Mouse (Mus musculus) heart, embryonic 14.5 days (tissue): ENCODE results near the gene Ttyh2. TPM values are rescaled to one million over a fixed set of nuclear protein-coding genes. Genes with fewer than 3 reads are reported as not detected.

ENCODE experiments used
- ATAC-seq: fragments of 200-750 bp; cut with Nextera tagmentation; 2 replicates; pipeline ENCODE4 v1.8.0; 2017; ENCODE audit warnings: low read depth, moderate TSS enrichment; ENCODE audit not compliant: insufficient number of reproducible peaks, insufficient read depth, low FRiP score
- H3K27ac ChIP-seq, 2 experiments: fragments of 200-500 bp in 1 of 2; fragments of 300-500 bp in 1 of 2; sonication (generic) in 1 of 2; replicated peaks in 1 of 2; 2 replicates each; pipeline ENCODE4 v1.5.1; 2012 to 2014; ENCODE audit warnings: low read depth in 2 of 2, low read length in 2 of 2, control low read depth in 1 of 2, mild to moderate bottlenecking in 1 of 2, mixed read lengths in 1 of 2; ENCODE audit not compliant: control insufficient read depth in 1 of 2, insufficient read depth in 1 of 2
- H3K27me3 ChIP-seq: fragments of 300-500 bp; sonication (generic); 2 replicates; pipeline ENCODE4 v1.6.1; 2014; ENCODE audit warnings: mild to moderate bottlenecking, low read length, control low read depth; ENCODE audit not compliant: control insufficient read depth, insufficient read depth
- H3K36me3 ChIP-seq: fragments of 300-500 bp; sonication (generic); 2 replicates; pipeline ENCODE4 v1.6.1; 2014; ENCODE audit warnings: mild to moderate bottlenecking, control low read depth, low read length, mixed read lengths; ENCODE audit not compliant: control insufficient read depth, insufficient read depth
- H3K4me1 ChIP-seq, 2 experiments: fragments of 200-500 bp in 1 of 2; fragments of 300-500 bp in 1 of 2; sonication (generic) in 1 of 2; 2 replicates each; pipeline ENCODE4 v1.6.1; 2012 to 2014; ENCODE audit warnings: low read length in 2 of 2, control low read depth in 1 of 2, mixed read lengths in 1 of 2; ENCODE audit not compliant: control insufficient read depth in 2 of 2, insufficient read depth in 2 of 2
- H3K4me2 ChIP-seq: fragments of 300-500 bp; sonication (generic); 2 replicates; pipeline ENCODE4 v1.6.1; 2014; ENCODE audit warnings: mild to moderate bottlenecking, low read length
- H3K4me3 ChIP-seq, 2 experiments: fragments of 200-500 bp in 1 of 2; fragments of 300-500 bp in 1 of 2; sonication (generic) in 1 of 2; 2 replicates each; pipeline ENCODE4 v1.5.1; 2012 to 2014; ENCODE audit warnings: low read length in 2 of 2, mild to moderate bottlenecking in 2 of 2, control low read depth in 1 of 2, low read depth in 1 of 2, moderate library complexity in 1 of 2; ENCODE audit not compliant: control insufficient read depth in 1 of 2, insufficient read depth in 1 of 2
- H3K9ac ChIP-seq: fragments of 300-500 bp; sonication (generic); 2 replicates; pipeline ENCODE4 v1.6.1; 2014; ENCODE audit warnings: mild to moderate bottlenecking, low read length
- H3K9me3 ChIP-seq: fragments of 300-500 bp; sonication (generic); 2 replicates; pipeline ENCODE4 v1.6.1; 2016; ENCODE audit warnings: low read length, control low read depth; ENCODE audit not compliant: control insufficient read depth
- WGBS: fragments of 180-500 bp; shearing (Covaris S2); extraction: QIAGEN DNeasy Blood & Tissue Kit; methylation state at CpG from one replicate; pipeline ENCODE4 v1.1.7; 2014; 5-methylcytosine and 5-hydroxymethylcytosine counted together
- polyA plus RNA-seq: library from polyadenylated mRNA; unstranded; fragments of >200 nt; fragmentation: Nextera tagmentation; extraction: Ambion mirVana; gene quantifications from 2 replicates; pipeline ENCODE4 v1.2.1, GENCODE M21; 2014

Ttyh2 gene
- polyA plus RNA-seq, 1 experiment from 2014 or later, result 7.9 TPM

GRCm38 (mm10) chr11:114681054-114681453 is 5.8 kb downstream of the Ttyh2 start:
- Histone ChIP-seq H3K36me3 (no peaks in the 10 kb centered on the region), H3K4me3 (no peak overlapping the region), H3K9me3 (no peaks in the 10 kb centered on the region), H3K4me2 (no peak overlapping the region), H3K27me3 (no peaks in the 10 kb centered on the region), H3K27ac (0 out of 4 replicates have a peak overlapping the region, but pooled peaks of 1 of the 2 experiments have one; percentile 24), H3K4me1 (peaks cover 36 to 41% of the 10 kb centered on the region in 2 experiments), H3K9ac (no peak overlapping the region)
- no peak for ATAC-seq
- 76% methylated on average over 5 of the region's 5 CpGs for WGBS

GRCm38 (mm10) chr11:114682321-114682900 is 7.2 kb downstream of the Ttyh2 start:
- Histone ChIP-seq H3K27me3 (no peaks in the 10 kb centered on the region), H3K4me2 (no peak overlapping the region), H3K4me1 (peaks cover 28 to 31% of the 10 kb centered on the region in 2 experiments), H3K4me3 (no peak overlapping the region), H3K9ac (no peak overlapping the region), H3K9me3 (no peaks in the 10 kb centered on the region), H3K27ac (no peak overlapping the region), H3K36me3 (no peaks in the 10 kb centered on the region)
- no peak for ATAC-seq
- 94% methylated on average over 13 of the region's 13 CpGs for WGBS

- peaks cover 28 to 31% of the 10 kb centered on the region in 2 experiments for H3K4me1 ChIP-seq
- no peaks in the 10 kb centered on the region for H3K9me3 ChIP-seq
- H3K36me3 ChIP-seq, result no peaks in the 10 kb centered on the region
- no peak overlapping the region for H3K27ac ChIP-seq
- H3K9ac ChIP-seq, result no peak overlapping the region
- no peak for ATAC-seq
- H3K4me2 ChIP-seq, result no peak overlapping the region
- no peaks in the 10 kb centered on the region for H3K27me3 ChIP-seq
- H3K4me3 ChIP-seq, result no peak overlapping the region
- WGBS, result 84% methylated on average over 10 of the region's 10 CpGs
Observed at GRCm38 (mm10) chr11:114683029-114683721, 7.9 kb downstream of the Ttyh2 start.

- no peak overlapping the region for H3K4me2 ChIP-seq
- peak; percentile 20; the same call in 1 of the 2 replicates for ATAC-seq
- no peak overlapping the region for H3K4me3 ChIP-seq
- no peaks in the 10 kb centered on the region for H3K9me3 ChIP-seq
- H3K36me3 ChIP-seq, result no peaks in the 10 kb centered on the region
- H3K4me1 ChIP-seq, result peaks cover 28 to 31% of the 10 kb centered on the region in 2 experiments
- H3K27me3 ChIP-seq, result no peaks in the 10 kb centered on the region
- WGBS, result 68% methylated on average over 20 of the region's 20 CpGs
- no peak overlapping the region for H3K9ac ChIP-seq
- H3K27ac ChIP-seq, result no peak overlapping the region
Observed at GRCm38 (mm10) chr11:114683722-114684621, 8.7 kb downstream of the Ttyh2 start.

- Histone ChIP-seq H3K27me3 (no peaks in the 10 kb centered on the region), H3K4me2 (no peak overlapping the region), H3K36me3 (no peaks in the 10 kb centered on the region), H3K4me3 (no peak overlapping the region), H3K4me1 (peaks cover 20 to 23% of the 10 kb centered on the region in 2 experiments), H3K27ac (no peak overlapping the region), H3K9ac (no peak overlapping the region), H3K9me3 (no peaks in the 10 kb centered on the region)
- 56% methylated on average over 14 of the region's 14 CpGs for WGBS
- peak; percentile 20; the same call in 1 of the 2 replicates for ATAC-seq
Observed at GRCm38 (mm10) chr11:114684627-114685373, 9.6 kb downstream of the Ttyh2 start.

GRCm38 (mm10) chr11:114685526-114686040 is 10.4 kb downstream of the Ttyh2 start:
- Histone ChIP-seq H3K4me2 (no peak overlapping the region), H3K36me3 (no peaks in the 10 kb centered on the region), H3K9me3 (no peaks in the 10 kb centered on the region), H3K27me3 (no peaks in the 10 kb centered on the region), H3K4me3 (no peak overlapping the region), H3K4me1 (peaks cover 15 to 17% of the 10 kb centered on the region in 2 experiments), H3K9ac (no peak overlapping the region), H3K27ac (no peak overlapping the region)
- WGBS, result 59% methylated on average over 9 of the region's 9 CpGs
- ATAC-seq, result no peak
